Mouse (Mus musculus) CD4-positive, CD25-positive, alpha-beta regulatory T cell, adult 2 months (primary cell): Measurements from ENCODE around the gene Far1.
A peak's percentile ranks its signal among the peaks of the same experiment; 100 is the strongest.

Experiments
- DNase-seq: peaks from one replicate; pipeline ENCODE4 v3.0.0-alpha.2; 2012; ENCODE audit warnings: low read depth, low spot score

Far1 gene

GRCm38 (mm10) chr7:113513286-113513962 is at the start of gene Far1:
Gene Far1 (plus strand): TSS chr7:113513834.
- peak; percentile 98 for DNase-seq

- DNase-seq, result no peak
Measured at GRCm38 (mm10) chr7:113468345-113468744, 45.3 kb upstream of the Far1 start.

GRCm38 (mm10) chr7:113470671-113471070 is 43.0 kb upstream of the Far1 start:
- no peak for DNase-seq

GRCm38 (mm10) chr7:113471653-113472052 is 42.0 kb upstream of the Far1 start:
- no peak for DNase-seq

- no peak for DNase-seq
Measured at GRCm38 (mm10) chr7:113495792-113496191, 17.8 kb upstream of the Far1 start.

- no peak for DNase-seq
Measured at GRCm38 (mm10) chr7:113498413-113498812, 15.2 kb upstream of the Far1 start.

- no peak for DNase-seq
Measured at GRCm38 (mm10) chr7:113499821-113500220, 13.8 kb upstream of the Far1 start.

GRCm38 (mm10) chr7:113502453-113502852 is 11.2 kb upstream of the Far1 start:
- DNase-seq, result no peak

- no peak for DNase-seq
Measured at GRCm38 (mm10) chr7:113505047-113505446, 8.6 kb upstream of the Far1 start.

- DNase-seq, result no peak
Measured at GRCm38 (mm10) chr7:113505516-113506045, 8.1 kb upstream of the Far1 start.

GRCm38 (mm10) chr7:113507846-113508245 is 5.8 kb upstream of the Far1 start:
- DNase-seq, result no peak

GRCm38 (mm10) chr7:113511396-113511795 is 2.2 kb upstream of the Far1 start:
- no peak for DNase-seq

GRCm38 (mm10) chr7:113512527-113513285 is 928 bp upstream of the Far1 start:
- DNase-seq, result no peak

GRCm38 (mm10) chr7:113513963-113514649 is 472 bp downstream of the Far1 start:
- peak; percentile 66 for DNase-seq

- DNase-seq, result no peak
Measured at GRCm38 (mm10) chr7:113515831-113516230, 2.2 kb downstream of the Far1 start.

- DNase-seq, result no peak
Measured at GRCm38 (mm10) chr7:113518419-113518818, 4.8 kb downstream of the Far1 start.

GRCm38 (mm10) chr7:113518961-113519360 is 5.3 kb downstream of the Far1 start:
- DNase-seq, result no peak

- no peak for DNase-seq
Measured at GRCm38 (mm10) chr7:113543158-113543557, 29.5 kb downstream of the Far1 start.

- no peak for DNase-seq
Measured at GRCm38 (mm10) chr7:113551742-113552463, 38.3 kb downstream of the Far1 start.

GRCm38 (mm10) chr7:113552508-113552907 is 38.9 kb downstream of the Far1 start:
- DNase-seq, result no peak

GRCm38 (mm10) chr7:113556138-113556537 is 42.5 kb downstream of the Far1 start:
- no peak for DNase-seq

- DNase-seq, result no peak
Measured at GRCm38 (mm10) chr7:113566892-113567291, 53.3 kb downstream of the Far1 start.
